Mouse (Mus musculus) gastrocnemius, adult 8-10 months (tissue): ENCODE results near the gene Afap1l2. TPM values are rescaled to one million over a fixed set of nuclear protein-coding genes. Genes with fewer than 3 reads are reported as not detected.

Experiments used
- DNase-seq, 2 experiments: peaks; one replicate each; pipeline ENCODE4 v3.0.0; 2022; ENCODE audit warnings: low spot score in 2 of 2
- total RNA-seq, 4 experiments: library from RNA; stranded (reverse); gene quantifications; 2 replicates each; pipeline ENCODE4 v1.2.4; 2022

The Afap1l2 gene
- total RNA-seq, 4 experiments from 2014 or later, result 1.4 to 2.1 (median 1.8) TPM

DNA sequence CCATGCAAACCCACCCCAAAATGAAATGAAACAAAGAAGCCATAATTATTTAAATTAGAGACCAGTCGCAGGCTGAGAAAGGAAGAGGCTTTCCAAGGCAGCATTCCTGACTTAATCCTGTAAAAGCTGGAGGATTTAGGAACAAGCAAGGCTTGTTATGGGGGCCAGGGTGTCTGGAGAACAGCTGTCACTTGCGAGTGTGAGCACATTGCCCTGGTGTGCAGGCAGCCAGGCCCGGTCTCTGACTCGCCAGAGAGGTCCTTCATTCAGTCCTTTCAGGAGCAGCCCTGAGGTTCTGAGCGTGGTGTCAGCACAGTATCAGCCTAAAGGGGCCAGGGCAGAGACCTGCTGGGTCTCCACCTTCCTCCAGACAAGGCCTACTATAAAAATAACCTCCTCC lies 119.4 kb downstream of the Afap1l2 start:
- no peak for DNase-seq

DNA sequence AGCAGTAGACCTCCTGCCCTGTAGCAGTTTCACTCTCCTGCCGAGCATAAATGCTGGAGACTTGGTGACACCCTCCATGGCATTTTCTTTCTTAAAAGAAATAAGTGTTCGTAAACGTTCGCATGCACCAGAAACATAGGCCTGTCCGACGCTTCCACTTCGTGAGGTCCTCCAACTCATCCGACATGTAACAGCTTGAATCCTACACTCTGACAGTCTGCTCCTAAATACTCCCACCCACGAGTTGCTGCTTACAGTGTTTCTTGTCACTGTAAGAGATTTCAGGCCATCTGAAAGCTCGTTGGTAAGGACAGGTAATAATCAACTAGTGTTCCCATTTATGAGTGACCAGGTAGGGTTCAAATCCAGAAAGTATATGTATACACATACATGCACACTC lies 120.1 kb downstream of the Afap1l2 start:
- DNase-seq, result no peak

DNA sequence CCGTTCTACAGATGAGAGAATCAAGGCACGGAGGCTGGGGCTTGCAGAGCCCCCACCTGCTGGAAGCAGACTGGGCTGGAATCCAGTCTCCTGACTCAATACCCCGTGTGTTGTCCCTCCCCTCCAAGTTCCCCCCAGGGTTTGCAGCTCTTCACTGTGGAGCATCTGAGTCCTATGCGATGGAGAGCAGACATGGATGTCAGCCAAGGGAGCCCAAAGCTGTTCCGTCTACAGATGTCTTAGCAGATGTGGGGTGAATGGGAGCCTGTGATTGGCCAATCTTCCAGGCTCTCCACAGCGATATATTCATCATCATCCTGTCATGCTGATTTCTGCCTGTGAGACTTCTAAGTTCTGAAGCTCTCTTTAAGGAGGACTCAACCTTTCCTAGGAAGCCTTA lies 130.7 kb downstream of the Afap1l2 start:
- no peak for DNase-seq

DNA sequence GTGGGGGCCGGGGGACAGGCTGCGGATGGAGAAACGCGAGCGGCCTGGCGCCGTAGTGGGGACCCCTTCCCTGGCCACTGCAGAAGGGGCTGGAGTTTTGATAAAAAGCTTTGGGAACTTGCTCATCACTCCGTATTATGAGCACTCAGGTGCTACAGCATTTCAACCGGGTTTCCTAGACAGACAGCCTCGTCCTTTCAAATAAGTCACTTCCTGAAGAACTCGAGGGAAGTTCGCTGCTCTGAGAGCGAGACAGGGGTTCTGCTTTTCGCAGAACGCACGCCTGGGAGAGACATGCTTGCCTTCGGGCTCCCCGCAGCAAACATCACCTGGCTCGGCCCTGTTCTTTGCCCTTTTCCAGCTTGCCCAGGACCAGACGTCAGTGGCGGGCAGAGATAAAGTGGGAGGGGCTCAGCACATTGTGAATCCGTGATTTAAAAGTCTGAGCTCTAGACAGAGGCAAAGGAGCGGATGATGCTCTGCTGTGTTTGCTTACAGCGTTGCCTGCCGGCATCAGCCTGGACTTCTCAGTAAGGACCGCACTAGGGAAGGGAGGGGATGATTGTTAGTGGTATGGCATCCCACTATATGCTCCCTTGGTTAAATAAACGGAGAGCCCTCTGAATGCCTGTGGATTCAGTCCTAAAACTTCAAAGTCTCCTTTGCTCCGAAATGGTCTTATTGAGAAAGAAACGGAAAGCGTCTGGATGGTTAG lies 133.3 kb downstream of the Afap1l2 start:
- DNase-seq, result no peak

- DNase-seq, result no peak
Measured at GRCm38 (mm10) chr19:56873816-56874600, 134.0 kb downstream of the Afap1l2 start, which contains the start of gene Vwa2. TSS of gene Vwa2 (plus strand) at chr19:56874249.

DNA sequence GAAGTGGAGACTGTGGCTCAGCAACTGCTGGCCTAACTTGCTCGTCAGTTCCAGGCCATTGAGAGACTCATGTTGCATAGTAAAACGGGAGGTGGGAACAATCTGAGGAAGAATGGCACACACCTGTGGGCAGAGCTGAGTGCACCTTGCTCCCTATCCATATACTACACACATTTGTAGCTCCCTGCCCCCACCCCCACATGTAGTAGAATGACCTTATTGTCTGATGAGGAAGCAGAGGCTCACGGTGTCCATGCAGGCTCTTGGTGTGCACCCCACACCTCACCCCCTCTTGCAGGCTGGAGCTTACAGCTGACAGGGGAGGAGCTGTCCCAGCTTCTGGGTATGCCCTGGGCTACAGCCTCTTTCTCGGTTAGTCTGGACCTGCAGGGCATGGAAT lies 140.3 kb downstream of the Afap1l2 start:
- DNase-seq, result no peak

Other genes with a start within 250 kb of the Afap1l2 start
- gene Ccdc186, start 186.0 kb downstream of the Afap1l2 start, total RNA-seq, result 10 to 100 TPM; 20.5 to 27.4 (median 24.4) TPM
- gene Tdrd1, start 182.0 kb downstream of the Afap1l2 start, total RNA-seq, result not detected
- not detected for gene Vwa2, start 134.0 kb downstream of the Afap1l2 start, total RNA-seq